Mouse (Mus musculus): ENCODE results near the gene Fam69b.

Fam69b gene

GRCm38 (mm10) chr2:26632541-26633395 lies 4.5 kb downstream of the Fam69b start:
- DNase-seq: no peak

- DNase-seq: no peak
Observed at GRCm38 (mm10) chr2:26633953-26634530, 5.8 kb downstream of the Fam69b start.

- DNase-seq: peak; percentile 17
Observed at GRCm38 (mm10) chr2:26634629-26635488, 6.6 kb downstream of the Fam69b start.

GRCm38 (mm10) chr2:26635489-26636324 lies 7.5 kb downstream of the Fam69b start:
- peak; percentile 17 for DNase-seq

GRCm38 (mm10) chr2:26636325-26636635 lies 8.0 kb downstream of the Fam69b start:
- no peak for DNase-seq

- no peak for DNase-seq
Observed at GRCm38 (mm10) chr2:26637316-26637932, 9.2 kb downstream of the Fam69b start.

GRCm38 (mm10) chr2:26638039-26638438 lies 9.8 kb downstream of the Fam69b start:
- no peak for DNase-seq

- DNase-seq: no peak
Observed at GRCm38 (mm10) chr2:26638572-26638971, 10.3 kb downstream of the Fam69b start.

- DNase-seq: peak; percentile 54
Observed at GRCm38 (mm10) chr2:26639083-26639482, 10.8 kb downstream of the Fam69b start.

GRCm38 (mm10) chr2:26639838-26640830 lies 11.9 kb downstream of the Fam69b start:
- DNase-seq: peak; percentile 98

GRCm38 (mm10) chr2:26641006-26641647 lies 12.9 kb downstream of the Fam69b start:
- DNase-seq: no peak

GRCm38 (mm10) chr2:26643942-26644341 lies 15.7 kb downstream of the Fam69b start:
- DNase-seq: peak; percentile 58

GRCm38 (mm10) chr2:26646643-26647293 lies 18.5 kb downstream of the Fam69b start:
- peak; percentile 90 for DNase-seq

- no peak for DNase-seq
Observed at GRCm38 (mm10) chr2:26654687-26655086, 26.4 kb downstream of the Fam69b start.

- DNase-seq: no peak
Observed at GRCm38 (mm10) chr2:26657426-26657825, 29.2 kb downstream of the Fam69b start.

- peak; percentile 56 for DNase-seq
Observed at GRCm38 (mm10) chr2:26661143-26661752, 33.0 kb downstream of the Fam69b start.

- DNase-seq: no peak
Observed at GRCm38 (mm10) chr2:26661768-26662508, 33.7 kb downstream of the Fam69b start.

GRCm38 (mm10) chr2:26662509-26662882 lies 34.2 kb downstream of the Fam69b start:
- DNase-seq: no peak

- DNase-seq: no peak
Observed at GRCm38 (mm10) chr2:26663112-26663511, 34.9 kb downstream of the Fam69b start.
